Mouse (Mus musculus) ovary, postnatal 14 days (tissue): ENCODE results near the gene Vwce.

Source experiments
- DNase-seq: peaks from one replicate; pipeline ENCODE4 v3.0.0; 2022; ENCODE audit warnings: low spot score

Gene Vwce

GRCm38 (mm10) chr19:10645616-10646015, 11.6 kb downstream of the Vwce start:
- DNase-seq, result no peak

GRCm38 (mm10) chr19:10648156-10648555, 14.1 kb downstream of the Vwce start:
- DNase-seq, result no peak

- DNase-seq, result no peak
Measured at GRCm38 (mm10) chr19:10656058-10656457, 22.0 kb downstream of the Vwce start.

GRCm38 (mm10) chr19:10657742-10658141, 23.7 kb downstream of the Vwce start:
- DNase-seq, result no peak

- no peak for DNase-seq
Measured at GRCm38 (mm10) chr19:10658406-10658805, 24.4 kb downstream of the Vwce start.

GRCm38 (mm10) chr19:10661373-10661772, 27.4 kb downstream of the Vwce start:
- no peak for DNase-seq

GRCm38 (mm10) chr19:10661919-10662318, 27.9 kb downstream of the Vwce start:
- no peak for DNase-seq

- DNase-seq, result no peak
Measured at GRCm38 (mm10) chr19:10662665-10663064, 28.7 kb downstream of the Vwce start.

GRCm38 (mm10) chr19:10665093-10665492, 31.1 kb downstream of the Vwce start:
- DNase-seq, result no peak

GRCm38 (mm10) chr19:10665499-10665898, 31.5 kb downstream of the Vwce start:
- peak; percentile 55 for DNase-seq

GRCm38 (mm10) chr19:10671319-10671718, 37.3 kb downstream of the Vwce start:
- no peak for DNase-seq

GRCm38 (mm10) chr19:10671854-10672417, 37.9 kb downstream of the Vwce start:
- DNase-seq, result no peak

GRCm38 (mm10) chr19:10673275-10673674, 39.3 kb downstream of the Vwce start:
- no peak for DNase-seq

GRCm38 (mm10) chr19:10676656-10677055, 42.6 kb downstream of the Vwce start:
- DNase-seq, result no peak

- peak; percentile 83 for DNase-seq
Measured at GRCm38 (mm10) chr19:10677915-10678771, 44.1 kb downstream of the Vwce start, which contains the start of gene Pga5. TSS of gene Pga5 (minus strand) at chr19:10678071.

- DNase-seq, result no peak
Measured at GRCm38 (mm10) chr19:10678772-10679067, 44.7 kb downstream of the Vwce start.

- DNase-seq, result no peak
Measured at GRCm38 (mm10) chr19:10681571-10681970, 47.6 kb downstream of the Vwce start.

- DNase-seq, result no peak
Measured at GRCm38 (mm10) chr19:10685081-10685480, 51.1 kb downstream of the Vwce start.

- DNase-seq, result no peak
Measured at GRCm38 (mm10) chr19:10685727-10686126, 51.7 kb downstream of the Vwce start.

- peak; percentile 95 for DNase-seq
Measured at GRCm38 (mm10) chr19:10688537-10689352, 54.7 kb downstream of the Vwce start, which contains the start of gene Vps37c. TSS of gene Vps37c (plus strand) at chr19:10688735.

GRCm38 (mm10) chr19:10689470-10690166, 55.6 kb downstream of the Vwce start:
- no peak for DNase-seq

- no peak for DNase-seq
Measured at GRCm38 (mm10) chr19:10690336-10690735, 56.3 kb downstream of the Vwce start.
